Mouse (Mus musculus) lung, adult 2 months (tissue): ENCODE measurements around the gene Lrrc3c.

ENCODE experiments used
- CTCF ChIP-seq: fragments of 200-500 bp; IDR thresholded peaks from 2 replicates; pipeline ENCODE4 v1.5.1; 2011; ENCODE audit warnings: mild to moderate bottlenecking, low read length, control low read depth; ENCODE audit not compliant: insufficient read depth
- POLR2A ChIP-seq: fragments of 200-500 bp; IDR thresholded peaks from 2 replicates; pipeline ENCODE4 v1.6.1; 2011; ENCODE audit warnings: low read depth, mild to moderate bottlenecking, control low read depth, low read length, borderline replicate concordance; ENCODE audit errors: extremely low read depth

DNA sequence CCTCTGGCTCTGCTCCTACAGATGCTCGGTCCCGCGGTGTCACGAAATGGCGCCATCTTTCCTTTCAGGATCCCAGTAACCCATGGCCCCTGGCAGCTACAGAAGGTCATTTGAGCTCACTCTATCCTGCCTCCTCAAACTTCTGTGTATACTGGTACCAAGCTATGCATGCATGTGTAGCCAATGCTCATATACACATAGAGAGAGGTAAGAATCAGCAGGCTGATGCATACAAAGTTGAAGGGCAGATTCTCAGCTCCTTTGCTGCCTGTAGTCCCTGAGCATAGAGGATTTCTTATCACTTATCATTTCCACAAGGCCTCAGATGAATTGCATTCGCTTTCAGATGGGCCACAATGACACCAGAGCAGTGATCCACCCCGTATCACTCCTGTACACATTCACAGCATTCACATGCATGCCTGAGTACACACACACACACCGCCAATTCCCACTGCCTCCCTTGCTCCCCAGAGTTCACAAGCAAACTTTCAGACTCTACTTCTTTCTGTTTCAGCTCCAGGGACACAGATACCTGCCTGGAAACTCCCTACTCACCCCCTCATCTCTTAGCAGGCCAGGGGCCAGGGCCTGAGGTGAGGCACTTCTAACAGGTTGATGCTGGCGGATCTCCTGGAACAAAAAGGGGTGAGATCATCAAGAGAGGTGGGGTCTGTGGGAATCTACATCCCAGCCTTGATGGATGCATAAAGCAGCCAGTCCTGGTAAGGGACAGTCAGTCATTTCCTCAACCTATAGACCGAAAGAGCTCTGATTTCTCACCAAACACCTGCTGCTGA is 27.7 kb downstream of the Lrrc3c start, which contains the start of the genes Gm12355 and Gsdma3:
- no peak for TF ChIP-seq CTCF
- TF ChIP-seq POLR2A, result no peak
